Mouse (Mus musculus): ENCODE measurements around the gene Ptpn11. TPM values are rescaled to one million over a fixed set of nuclear protein-coding genes. Genes with fewer than 3 reads are reported as not detected.

Gene Ptpn11
- total RNA-seq, 1 experiment: 40.2 TPM

DNA sequence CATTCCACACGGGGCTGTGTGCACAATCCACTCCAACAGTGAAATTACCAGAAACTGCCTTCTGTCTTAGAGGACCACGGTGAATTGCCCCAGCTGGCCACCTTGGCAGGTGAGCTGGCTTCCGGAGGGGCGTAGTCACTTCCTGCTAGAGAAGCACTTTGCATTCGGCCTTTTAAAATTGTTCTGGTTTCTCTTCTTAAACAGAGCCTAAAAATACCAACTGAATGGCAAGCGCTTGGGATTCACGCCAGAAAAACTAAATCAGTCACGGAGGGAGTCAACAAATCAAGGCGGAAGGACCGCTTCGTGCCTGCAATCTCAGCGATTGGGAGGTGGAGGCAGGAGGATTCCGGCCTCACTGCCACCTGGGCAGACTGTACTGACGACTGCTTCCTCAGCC, 77.0 kb downstream of the Ptpn11 start:
- H3K4me3 ChIP-seq (ENCODE audit: insufficient read depth in 1 of 2, low read depth in 1 of 2, low read length in 2 of 2, poor library complexity in 1 of 2, severe bottlenecking in 1 of 2): no peak overlapping the region
- H3K27ac ChIP-seq (ENCODE audit: insufficient read depth, low read depth, low read length, poor library complexity, severe bottlenecking): no peak overlapping the region
- no peaks in the 10 kb centered on the region for H3K9me3 ChIP-seq (ENCODE audit: control insufficient read depth, insufficient read depth, low read depth, low read length)
- no peaks in the 10 kb centered on the region for H3K36me3 ChIP-seq (ENCODE audit: control insufficient read depth, insufficient read depth, low read length, poor library complexity, severe bottlenecking)
- no peak for DNase-seq (ENCODE audit: low read depth, low spot score)
- in situ Hi-C loops (cut with MboI; ENCODE audit: low sequenced_read_pairs in 2 of 2, unreplicated experiment in 2 of 2): no loop called here
- no peaks in the 10 kb centered on the region for H3K4me1 ChIP-seq (ENCODE audit: control insufficient read depth in 2 of 2, insufficient read depth in 2 of 2, low read length in 2 of 2, poor library complexity in 1 of 2)
- H3K9ac ChIP-seq (ENCODE audit: insufficient read depth, low read depth, low read length, poor library complexity, severe bottlenecking): no peak overlapping the region
- TF ChIP-seq ZC3H11A (IDR thresholded peaks at IDR 0.05; ENCODE audit: borderline replicate concordance, low read depth, low read length): no peak
- no peak for TF ChIP-seq CHD2 (IDR thresholded peaks at IDR 0.05; ENCODE audit: low read depth, low read length)
- TF ChIP-seq ZNF384 (IDR thresholded peaks at IDR 0.05; ENCODE audit: low read depth, low read length): no peak
- TF ChIP-seq HCFC1 (IDR thresholded peaks at IDR 0.05; ENCODE audit: borderline replicate concordance, insufficient read depth, low read length): no peak
- no peak for TF ChIP-seq MAFK (IDR thresholded peaks at IDR 0.05; ENCODE audit: insufficient read depth, low read depth, low read length)

DNA sequence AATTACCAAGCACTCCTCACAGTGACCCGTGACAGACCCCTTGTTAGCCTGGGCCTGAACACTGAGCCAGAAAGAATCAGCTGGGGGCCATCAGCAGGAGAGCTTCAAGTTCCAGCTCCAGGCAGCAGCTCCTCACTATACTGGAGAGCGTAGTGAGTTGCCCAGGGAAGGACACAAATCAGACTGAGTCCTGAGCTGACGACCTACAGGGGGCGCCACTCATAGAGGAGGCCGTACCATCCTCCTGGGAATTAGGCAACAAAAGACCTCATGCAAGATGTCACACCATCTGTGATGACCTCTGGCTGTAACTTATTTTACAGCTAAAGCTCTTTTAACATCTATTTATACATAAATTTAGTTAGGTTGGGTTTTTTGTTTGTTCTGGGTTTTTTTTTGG, 78.8 kb downstream of the Ptpn11 start:
- DNase-seq (ENCODE audit: low read depth, low spot score): peak; percentile 35
- Histone ChIP-seq H3K4me3 (ENCODE audit: insufficient read depth in 1 of 2, low read depth in 1 of 2, low read length in 2 of 2, poor library complexity in 1 of 2, severe bottlenecking in 1 of 2) (no peak overlapping the region), H3K4me1 (ENCODE audit: control insufficient read depth in 2 of 2, insufficient read depth in 2 of 2, low read length in 2 of 2, poor library complexity in 1 of 2) (no peaks in the 10 kb centered on the region), H3K27ac (ENCODE audit: insufficient read depth, low read depth, low read length, poor library complexity, severe bottlenecking) (no peak overlapping the region), H3K9ac (ENCODE audit: insufficient read depth, low read depth, low read length, poor library complexity, severe bottlenecking) (no peak overlapping the region), H3K36me3 (ENCODE audit: control insufficient read depth, insufficient read depth, low read length, poor library complexity, severe bottlenecking) (no peaks in the 10 kb centered on the region), H3K9me3 (ENCODE audit: control insufficient read depth, insufficient read depth, low read depth, low read length) (no peaks in the 10 kb centered on the region)
- in situ Hi-C loops (cut with MboI; ENCODE audit: low sequenced_read_pairs in 2 of 2, unreplicated experiment in 2 of 2): no loop called here
- TF ChIP-seq CHD2 (IDR thresholded peaks at IDR 0.05; ENCODE audit: low read depth, low read length): no peak

DNA sequence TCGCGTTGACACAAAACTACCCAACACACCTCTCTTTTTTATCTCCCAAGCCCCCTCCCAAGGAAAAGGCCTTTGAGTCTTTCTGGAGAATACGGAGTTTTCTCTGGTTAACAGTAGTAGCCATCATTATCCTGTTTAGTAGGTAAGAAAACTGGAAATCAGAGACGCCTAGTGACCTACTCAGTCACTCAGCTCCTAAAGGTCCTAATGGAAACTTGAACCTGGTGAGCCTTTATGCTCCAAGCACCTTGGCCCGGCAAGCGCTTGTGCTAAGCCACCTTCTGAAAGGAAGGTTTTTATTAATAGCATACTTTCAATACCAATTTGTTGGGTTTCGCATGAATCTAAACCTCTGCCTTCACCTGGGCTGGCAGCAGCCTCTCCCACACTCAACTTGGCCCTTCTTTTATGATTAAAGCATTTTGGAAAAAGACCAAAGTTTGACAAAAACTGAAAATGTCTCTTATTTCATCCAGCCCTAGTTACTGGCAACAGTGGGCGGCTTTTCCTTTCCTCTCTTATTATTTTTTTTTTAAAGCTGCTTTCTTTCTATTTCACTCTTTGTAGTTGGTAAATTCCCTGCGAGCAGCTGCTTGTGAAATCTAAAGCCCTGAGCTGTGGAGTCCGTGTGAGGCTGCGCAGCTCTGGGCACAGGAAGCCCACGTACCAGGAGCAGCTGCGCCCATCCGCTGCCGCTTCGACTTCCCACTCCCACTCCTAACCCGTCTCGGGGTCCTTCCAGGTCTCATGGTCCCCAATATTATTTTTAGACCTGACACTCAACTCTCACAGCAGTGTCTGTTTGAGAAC, 79.9 kb downstream of the Ptpn11 start:
- no peak for TF ChIP-seq MAFK (IDR thresholded peaks at IDR 0.05; ENCODE audit: insufficient read depth, low read depth, low read length)
- TF ChIP-seq ZNF384 (IDR thresholded peaks at IDR 0.05; ENCODE audit: low read depth, low read length): no peak
- no peak for TF ChIP-seq HCFC1 (IDR thresholded peaks at IDR 0.05; ENCODE audit: borderline replicate concordance, insufficient read depth, low read length)
- no peak for TF ChIP-seq ZC3H11A (IDR thresholded peaks at IDR 0.05; ENCODE audit: borderline replicate concordance, low read depth, low read length)
- TF ChIP-seq CHD2 (IDR thresholded peaks at IDR 0.05; ENCODE audit: low read depth, low read length): no peak
- no peak overlapping the region for H3K4me3 ChIP-seq (ENCODE audit: insufficient read depth in 1 of 2, low read depth in 1 of 2, low read length in 2 of 2, poor library complexity in 1 of 2, severe bottlenecking in 1 of 2)
- in situ Hi-C loops (cut with MboI; ENCODE audit: low sequenced_read_pairs in 2 of 2, unreplicated experiment in 2 of 2): no loop called here
- no peak overlapping the region for H3K27ac ChIP-seq (ENCODE audit: insufficient read depth, low read depth, low read length, poor library complexity, severe bottlenecking)
- H3K9me3 ChIP-seq (ENCODE audit: control insufficient read depth, insufficient read depth, low read depth, low read length): no peaks in the 10 kb centered on the region
- no peak for DNase-seq (ENCODE audit: low read depth, low spot score)
- H3K36me3 ChIP-seq (ENCODE audit: control insufficient read depth, insufficient read depth, low read length, poor library complexity, severe bottlenecking): no peaks in the 10 kb centered on the region
- no peak overlapping the region for H3K9ac ChIP-seq (ENCODE audit: insufficient read depth, low read depth, low read length, poor library complexity, severe bottlenecking)
- no peaks in the 10 kb centered on the region for H3K4me1 ChIP-seq (ENCODE audit: control insufficient read depth in 2 of 2, insufficient read depth in 2 of 2, low read length in 2 of 2, poor library complexity in 1 of 2)

DNA sequence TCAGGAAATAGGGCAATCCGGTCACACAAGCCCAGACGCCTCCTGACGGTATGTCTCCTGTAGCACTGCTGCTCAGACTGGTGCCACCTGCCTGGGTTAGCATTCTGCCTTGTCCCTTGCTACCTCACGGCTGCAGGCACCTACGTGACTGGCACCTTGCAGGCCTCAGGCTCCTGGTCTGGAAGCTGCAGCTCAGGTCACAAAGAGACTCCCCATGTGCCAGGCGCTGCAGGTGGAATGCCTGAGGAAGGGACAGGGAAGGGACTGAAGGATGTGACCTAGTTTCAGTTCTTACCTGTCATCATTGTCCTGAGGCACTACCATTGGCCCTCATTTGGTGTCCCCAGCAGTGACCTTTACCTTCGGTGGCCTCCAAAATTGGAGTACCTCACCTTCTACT, 82.0 kb downstream of the Ptpn11 start:
- Histone ChIP-seq H3K4me1 (ENCODE audit: control insufficient read depth in 2 of 2, insufficient read depth in 2 of 2, low read length in 2 of 2, poor library complexity in 1 of 2) (no peaks in the 10 kb centered on the region), H3K27ac (ENCODE audit: insufficient read depth, low read depth, low read length, poor library complexity, severe bottlenecking) (peak overlapping the region; percentile 3; the same call in 1 of the 2 replicates), H3K4me3 (ENCODE audit: insufficient read depth in 1 of 2, low read depth in 1 of 2, low read length in 2 of 2, poor library complexity in 1 of 2, severe bottlenecking in 1 of 2) (no peak overlapping the region), H3K9ac (ENCODE audit: insufficient read depth, low read depth, low read length, poor library complexity, severe bottlenecking) (no peak overlapping the region), H3K36me3 (ENCODE audit: control insufficient read depth, insufficient read depth, low read length, poor library complexity, severe bottlenecking) (no peaks in the 10 kb centered on the region), H3K9me3 (ENCODE audit: control insufficient read depth, insufficient read depth, low read depth, low read length) (no peaks in the 10 kb centered on the region)
- no peak for DNase-seq (ENCODE audit: low read depth, low spot score)
- in situ Hi-C loops (cut with MboI; ENCODE audit: low sequenced_read_pairs in 2 of 2, unreplicated experiment in 2 of 2): no loop called here
- TF ChIP-seq HCFC1 (IDR thresholded peaks at IDR 0.05; ENCODE audit: borderline replicate concordance, insufficient read depth, low read length): no peak
- TF ChIP-seq ZC3H11A (IDR thresholded peaks at IDR 0.05; ENCODE audit: borderline replicate concordance, low read depth, low read length): no peak
- no peak for TF ChIP-seq CHD2 (IDR thresholded peaks at IDR 0.05; ENCODE audit: low read depth, low read length)

DNA sequence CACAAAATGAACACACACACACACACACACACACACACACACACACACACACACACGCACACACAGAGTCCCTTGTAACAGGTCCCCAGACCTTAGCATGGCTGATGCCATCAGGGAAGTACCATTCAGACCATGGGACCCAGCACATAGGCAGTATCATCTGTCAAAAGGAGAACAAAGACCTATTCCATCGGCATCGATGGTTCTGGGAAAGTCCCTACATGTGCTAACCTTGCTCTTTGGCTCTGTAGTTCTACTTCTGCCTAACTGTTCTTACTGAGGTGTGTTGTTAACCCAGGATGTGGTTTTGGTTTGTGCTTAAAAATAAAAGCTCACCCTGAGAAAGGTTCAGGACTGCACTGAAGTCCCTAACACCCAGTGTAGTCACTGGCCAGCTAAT, 84.3 kb downstream of the Ptpn11 start:
- Histone ChIP-seq H3K4me1 (ENCODE audit: control insufficient read depth in 2 of 2, insufficient read depth in 2 of 2, low read length in 2 of 2, poor library complexity in 1 of 2) (no peaks in the 10 kb centered on the region), H3K9me3 (ENCODE audit: control insufficient read depth, insufficient read depth, low read depth, low read length) (no peaks in the 10 kb centered on the region), H3K4me3 (ENCODE audit: insufficient read depth in 1 of 2, low read depth in 1 of 2, low read length in 2 of 2, poor library complexity in 1 of 2, severe bottlenecking in 1 of 2) (no peak overlapping the region), H3K9ac (ENCODE audit: insufficient read depth, low read depth, low read length, poor library complexity, severe bottlenecking) (no peak overlapping the region), H3K27ac (ENCODE audit: insufficient read depth, low read depth, low read length, poor library complexity, severe bottlenecking) (no peak overlapping the region), H3K36me3 (ENCODE audit: control insufficient read depth, insufficient read depth, low read length, poor library complexity, severe bottlenecking) (no peaks in the 10 kb centered on the region)
- TF ChIP-seq ZNF384 (IDR thresholded peaks at IDR 0.05; ENCODE audit: low read depth, low read length): no peak
- TF ChIP-seq HCFC1 (IDR thresholded peaks at IDR 0.05; ENCODE audit: borderline replicate concordance, insufficient read depth, low read length): no peak
- TF ChIP-seq MAFK (IDR thresholded peaks at IDR 0.05; ENCODE audit: insufficient read depth, low read depth, low read length): no peak
- no peak for TF ChIP-seq ZC3H11A (IDR thresholded peaks at IDR 0.05; ENCODE audit: borderline replicate concordance, low read depth, low read length)
- TF ChIP-seq CHD2 (IDR thresholded peaks at IDR 0.05; ENCODE audit: low read depth, low read length): no peak
- in situ Hi-C loops (cut with MboI; ENCODE audit: low sequenced_read_pairs in 2 of 2, unreplicated experiment in 2 of 2): no loop called here
- no peak for DNase-seq (ENCODE audit: low read depth, low spot score)

All from ES-E14 (cell line).